Mouse (Mus musculus): ENCODE results near the gene Olfr214. TPM values are rescaled to one million over a fixed set of nuclear protein-coding genes. Genes with fewer than 3 reads are reported as not detected.

The Olfr214 gene
- polyA plus RNA-seq, 1 experiment from 2014 or later, result not detected

Other genes with a start within 250 kb of the Olfr214 start
- 22.6 and 25.0 TPM in 2 replicates for gene March8, start 216.2 kb upstream of the Olfr214 start, polyA plus RNA-seq (2015; fragmentation: Nextera tagmentation; extraction: Ambion mirVana)
- gene Alox5, start 93.1 kb upstream of the Olfr214 start, polyA plus RNA-seq (2015; fragmentation: Nextera tagmentation; extraction: Ambion mirVana), result 2.6 and 2.9 TPM in 2 replicates
- not detected in 2 replicates for gene Olfr211, start 65.1 kb upstream of the Olfr214 start, polyA plus RNA-seq (2015; fragmentation: Nextera tagmentation; extraction: Ambion mirVana)
- not detected in 2 replicates for gene Olfr212, start 47.7 kb upstream of the Olfr214 start, polyA plus RNA-seq (2015; fragmentation: Nextera tagmentation; extraction: Ambion mirVana)
- not detected in 2 replicates for gene Olfr213, start 15.8 kb upstream of the Olfr214 start, polyA plus RNA-seq (2015; fragmentation: Nextera tagmentation; extraction: Ambion mirVana)
- gene Gm5580, start 3.1 kb upstream of the Olfr214 start, polyA plus RNA-seq (2015; fragmentation: Nextera tagmentation; extraction: Ambion mirVana), result 0.51 and 0.61 TPM in 2 replicates
- gene Olfr215, start 30.0 kb downstream of the Olfr214 start, polyA plus RNA-seq (2015; fragmentation: Nextera tagmentation; extraction: Ambion mirVana), result not detected in 2 replicates
- 82.4 and 83.3 TPM in 2 replicates for gene Zfp422, start 74.8 kb downstream of the Olfr214 start, polyA plus RNA-seq (2015; fragmentation: Nextera tagmentation; extraction: Ambion mirVana)
- gene Depp1, start 96.4 kb downstream of the Olfr214 start, polyA plus RNA-seq (2015; fragmentation: Nextera tagmentation; extraction: Ambion mirVana), result 16.1 and 17.5 TPM in 2 replicates
- 5.5 and 6.4 TPM in 2 replicates for gene Rassf4, start 119.7 kb downstream of the Olfr214 start, polyA plus RNA-seq (2015; fragmentation: Nextera tagmentation; extraction: Ambion mirVana)
- gene Tmem72, start 162.7 kb downstream of the Olfr214 start, polyA plus RNA-seq (2015; fragmentation: Nextera tagmentation; extraction: Ambion mirVana), result 0.04 and 0.08 TPM in 2 replicates

Measured in heart, embryonic 13.5 days (tissue).